Mouse (Mus musculus) spleen, adult 2 months (tissue): ENCODE measurements around the gene Ppp1r16b.

Source experiments
- CTCF ChIP-seq: fragments of 200-500 bp; IDR thresholded peaks from 2 replicates; pipeline ENCODE4 v1.5.1; 2011; ENCODE audit warnings: mild to moderate bottlenecking, inconsistent platforms; ENCODE audit not compliant: insufficient read depth, insufficient read length, insufficient replicate concordance; ENCODE audit errors: extremely low read depth
- POLR2A ChIP-seq: fragments of 200-500 bp; IDR thresholded peaks from 2 replicates; pipeline ENCODE4 v1.6.1; 2011; ENCODE audit warnings: low read depth, low read length, inconsistent platforms

GRCm38 (mm10) chr2:158714826-158715225 lies 49.6 kb downstream of the Ppp1r16b start:
- no peak for TF ChIP-seq CTCF
- no peak for TF ChIP-seq POLR2A
